Mouse (Mus musculus) urinary bladder, postnatal 0 days (tissue): ENCODE measurements around the gene Gpr1. TPM values are rescaled to one million over a fixed set of nuclear protein-coding genes. Genes with fewer than 3 reads are reported as not detected.

Source experiments
- microRNA-seq: library from miRNA; unstranded; fragments of <30 nt; microRNA quantifications from one replicate; pipeline ENCODE4, GENCODE M21; 2016
- polyA plus RNA-seq: library from polyadenylated mRNA; unstranded; fragments of >200 nt; fragmentation: Nextera tagmentation; extraction: Ambion mirVana; gene quantifications from 2 replicates; pipeline ENCODE4 v1.2.1, GENCODE M21; 2015

Gene Gpr1
- 0.18 and 0.26 TPM in 2 replicates for polyA plus RNA-seq

GRCm38 (mm10) chr1:63214271-63214558, at the start of gene Gpr1:
Gene Gpr1 (minus strand): TSS chr1:63214543.

GRCm38 (mm10) chr1:63176604-63177421, 37.5 kb downstream of the Gpr1 start, which contains the start of the genes Eef1b2 and Ndufs1:
Gene Eef1b2 (plus strand): TSS chr1:63176825.
Gene Ndufs1 (minus strand): TSS chr1:63176833.

Small RNAs within 50 kb of the gene (microRNA-seq; reads per million reads assigned to microRNA genes)
- gene Gm24557 (not detected), gene Gm27512 (not detected)

Other genes starting within 250 kb of the Gpr1 start
- 6.8 and 7.1 TPM in 2 replicates for gene Ino80d, start 99.9 kb downstream of the Gpr1 start, polyA plus RNA-seq
- gene Eef1b2, start 37.7 kb downstream of the Gpr1 start, polyA plus RNA-seq = 388 and 447 TPM in 2 replicates
- 90.2 and 93.7 TPM in 2 replicates for gene Ndufs1, start 37.7 kb downstream of the Gpr1 start, polyA plus RNA-seq
- gene Zdbf2, start 58.7 kb upstream of the Gpr1 start, polyA plus RNA-seq = 2.5 and 3.4 TPM in 2 replicates
- 8.0 and 10.0 TPM in 2 replicates for gene Adam23, start 231.3 kb upstream of the Gpr1 start, polyA plus RNA-seq